Mouse (Mus musculus): Measurements from ENCODE around the gene Krt7. TPM values are rescaled to one million over a fixed set of nuclear protein-coding genes. Genes with fewer than 3 reads are reported as not detected.

Gene Krt7
- polyA plus RNA-seq (2021; fragmentation: Nextera tagmentation), result 0.04 TPM in 1 of 2 replicates, not detected in the other
- long read RNA-seq, experiment 1, result 0 reads
- long read RNA-seq, experiment 2, result 0 reads

GRCm38 (mm10) chr15:101410775-101411174 is at the start of gene Krt7:
TSS of gene Krt7 (plus strand) at chr15:101411043.

GRCm38 (mm10) chr15:101370101-101370911 is 40.5 kb upstream of the Krt7 start, which contains the start of gene Krt80:
TSS of gene Krt80 (minus strand) at chr15:101370162.

DNA sequence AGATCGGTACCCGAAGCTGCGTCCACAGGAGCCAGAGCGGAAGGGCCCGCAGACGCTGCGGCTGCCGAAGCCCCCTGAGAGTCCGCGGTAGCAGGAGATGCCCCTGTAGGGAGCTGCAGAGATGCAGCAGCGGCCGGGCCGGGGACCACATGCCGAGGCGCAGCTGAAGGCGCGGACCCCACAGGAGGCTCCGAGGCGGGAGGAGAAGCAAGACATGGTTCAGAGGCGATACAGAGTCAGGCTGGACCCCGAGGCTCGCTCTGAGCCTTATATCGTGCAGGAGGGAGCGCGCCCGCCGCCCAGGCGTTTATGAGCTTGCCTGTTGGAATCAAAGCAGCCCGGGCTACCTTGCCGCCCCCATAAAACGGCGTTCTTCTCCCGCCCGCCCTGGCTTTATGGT is 27.7 kb downstream of the Krt7 start, which contains the start of gene Krt87:
Gene Krt87, minus strand, starts transcription at position 250 of the 400 bp plus-strand sequence.

DNA sequence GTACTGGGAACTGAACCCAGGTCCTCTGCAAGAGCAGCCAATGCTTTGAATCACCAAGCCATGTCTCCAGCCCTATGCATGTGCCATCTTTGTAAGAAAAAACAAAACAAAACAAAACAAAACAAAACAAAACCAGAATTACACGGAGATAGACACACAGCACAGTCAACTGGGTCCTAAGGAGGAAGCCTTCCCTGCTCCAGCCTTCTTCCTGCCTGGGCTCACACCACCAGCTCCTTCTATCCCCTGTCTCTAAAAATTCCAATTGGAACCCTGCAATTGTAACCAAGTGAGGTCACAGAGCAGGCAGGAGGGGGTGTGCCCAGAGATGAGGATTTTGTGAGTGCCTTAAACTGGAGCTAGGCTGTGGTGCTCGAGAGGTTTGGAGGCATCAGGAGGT is 36.6 kb downstream of the Krt7 start, which contains the start of gene Krt88:
Gene Krt88, plus strand, starts transcription at position 301 of the 400 bp plus-strand sequence.

DNA sequence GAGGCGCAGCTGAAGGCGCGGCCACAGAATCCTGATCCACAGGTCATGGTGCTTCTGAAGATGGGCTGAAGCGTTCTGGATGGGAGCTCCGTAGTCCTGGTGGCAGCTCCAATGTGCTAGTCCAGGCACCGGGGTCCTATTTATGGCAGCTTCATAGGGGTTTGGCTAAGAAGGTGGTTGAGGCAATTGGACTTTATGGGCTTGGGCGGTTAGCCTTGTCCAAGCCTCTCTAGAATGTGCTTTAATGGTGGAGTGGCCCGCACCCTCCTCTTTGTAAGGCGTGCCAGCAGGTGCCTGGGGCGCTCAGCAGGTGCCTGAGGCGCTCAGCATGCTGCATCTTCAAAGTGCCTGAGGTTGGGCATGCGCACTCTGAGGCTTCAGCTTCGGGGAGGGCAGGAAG is 52.8 kb downstream of the Krt7 start, which contains the start of gene Krt81:
Gene Krt81, minus strand, starts transcription at position 101 of the 400 bp plus-strand sequence.

GRCm38 (mm10) chr15:101472952-101473528 is 62.2 kb downstream of the Krt7 start, which contains the start of gene Krt86:
TSS of gene Krt86 (plus strand) at chr15:101473478.

Other genes starting within 250 kb of the Krt7 start
- gene Acvr1b, start 237.0 kb upstream of the Krt7 start, polyA plus RNA-seq (2021; fragmentation: Nextera tagmentation), result 6.7 and 6.9 TPM in 2 replicates
- gene Grasp, start 186.9 kb upstream of the Krt7 start, polyA plus RNA-seq (2021; fragmentation: Nextera tagmentation), result 5.3 and 56.5 TPM in 2 replicates
- 39.6 and 145 TPM in 2 replicates for gene Nr4a1, start 156.8 kb upstream of the Krt7 start, polyA plus RNA-seq (2021; fragmentation: Nextera tagmentation)
- 65.5 and 70.6 TPM in 2 replicates for gene Atg101, start 126.8 kb upstream of the Krt7 start, polyA plus RNA-seq (2021; fragmentation: Nextera tagmentation)
- gene 6030408B16Rik, start 117.8 kb upstream of the Krt7 start, polyA plus RNA-seq (2021; fragmentation: Nextera tagmentation), result 0.29 and 0.34 TPM in 2 replicates
- 0.85 and 2.8 TPM in 2 replicates for gene Krt80, start 40.9 kb upstream of the Krt7 start, polyA plus RNA-seq (2021; fragmentation: Nextera tagmentation)
- gene Krt87, start 27.8 kb downstream of the Krt7 start, polyA plus RNA-seq (2021; fragmentation: Nextera tagmentation), result 0.09 TPM in 1 of 2 replicates, not detected in the other
- gene Krt88, start 36.7 kb downstream of the Krt7 start, polyA plus RNA-seq (2021; fragmentation: Nextera tagmentation), result not detected in 2 replicates
- not detected in 2 replicates for gene Krt81, start 52.7 kb downstream of the Krt7 start, polyA plus RNA-seq (2021; fragmentation: Nextera tagmentation)
- not detected in 2 replicates for gene Krt86, start 62.4 kb downstream of the Krt7 start, polyA plus RNA-seq (2021; fragmentation: Nextera tagmentation)
- gene Krt83, start 80.5 kb downstream of the Krt7 start, polyA plus RNA-seq (2021; fragmentation: Nextera tagmentation), result not detected in 2 replicates
- not detected in 2 replicates for gene Gm49425, start 106.2 kb downstream of the Krt7 start, polyA plus RNA-seq (2021; fragmentation: Nextera tagmentation)
- not detected in 2 replicates for gene Krt84, start 121.8 kb downstream of the Krt7 start, polyA plus RNA-seq (2021; fragmentation: Nextera tagmentation)
- gene Krt82, start 139.6 kb downstream of the Krt7 start, polyA plus RNA-seq (2021; fragmentation: Nextera tagmentation), result not detected in 2 replicates
- not detected in 2 replicates for gene Krt90, start 151.9 kb downstream of the Krt7 start, polyA plus RNA-seq (2021; fragmentation: Nextera tagmentation)
- not detected in 2 replicates for gene Krt75, start 162.9 kb downstream of the Krt7 start, polyA plus RNA-seq (2021; fragmentation: Nextera tagmentation)
- not detected in 2 replicates for gene Gm5414, start 217.1 kb downstream of the Krt7 start, polyA plus RNA-seq (2021; fragmentation: Nextera tagmentation)
- gene Gm5478, start 236.3 kb downstream of the Krt7 start, polyA plus RNA-seq (2021; fragmentation: Nextera tagmentation), result not detected in 2 replicates

Measured in left cerebral cortex, adult 6 months (tissue).